Mouse (Mus musculus) ES-Bruce4 (cell line): ENCODE data around the gene Lypd9. TPM values are rescaled to one million over a fixed set of nuclear protein-coding genes. Genes with fewer than 3 reads are reported as not detected.

Source experiments
- H3K27ac ChIP-seq: 2 replicates; pipeline ENCODE4 v1.5.1; 2012; ENCODE audit warnings: low read length, inconsistent platforms; ENCODE audit not compliant: insufficient read depth
- H3K27me3 ChIP-seq: 2 replicates; pipeline ENCODE4 v1.6.1; 2012; ENCODE audit warnings: mild to moderate bottlenecking, low read length, inconsistent platforms; ENCODE audit not compliant: control insufficient read depth, poor library complexity, insufficient read depth, severe bottlenecking
- H3K36me3 ChIP-seq: 2 replicates; pipeline ENCODE4 v1.6.1; 2012; ENCODE audit warnings: inconsistent platforms, mild to moderate bottlenecking, low read length, moderate library complexity; ENCODE audit not compliant: control insufficient read depth, poor library complexity, insufficient read depth, severe bottlenecking
- H3K4me1 ChIP-seq: one replicate; pipeline ENCODE4 v1.8.1; 2011; ENCODE audit warnings: low read length; ENCODE audit not compliant: control insufficient read depth, insufficient read depth
- H3K4me3 ChIP-seq: 2 replicates; pipeline ENCODE4 v1.5.1; 2011; ENCODE audit warnings: low read depth, mild to moderate bottlenecking, low read length
- H3K9ac ChIP-seq: 2 replicates; pipeline ENCODE4 v1.6.1; 2012; ENCODE audit warnings: low read depth, mild to moderate bottlenecking, inconsistent platforms; ENCODE audit not compliant: poor library complexity, severe bottlenecking
- H3K9me3 ChIP-seq: replicated peaks from 2 replicates; pipeline ENCODE4 v1.6.1; 2012; ENCODE audit warnings: mild to moderate bottlenecking, low read length, inconsistent platforms; ENCODE audit not compliant: control insufficient read depth, poor library complexity, insufficient read depth, severe bottlenecking
- CTCF ChIP-seq: IDR thresholded peaks from one replicate; pipeline ENCODE4 v1.8.1; 2011; ENCODE audit warnings: low read depth, low read length
- EP300 ChIP-seq: IDR thresholded peaks from 2 replicates; pipeline ENCODE4 v1.6.1; 2011; ENCODE audit warnings: low read depth, low read length; ENCODE audit not compliant: insufficient read depth
- POLR2A ChIP-seq: IDR thresholded peaks from one replicate; pipeline ENCODE4 v1.8.1; 2011; ENCODE audit warnings: low read length; ENCODE audit not compliant: insufficient read depth
- polyA plus RNA-seq: library from polyadenylated mRNA; stranded (reverse); fragments of >200 nt; gene quantifications from 2 replicates; pipeline ENCODE4 v1.2.4, GENCODE M21; 2011; ENCODE audit warnings: low read depth; ENCODE audit not compliant: missing spikeins, insufficient read depth, insufficient read length

Lypd9 gene
- polyA plus RNA-seq, 1 experiment, result not detected

GRCm38 (mm10) chr11:58400655-58401054 is 52.1 kb downstream of the Lypd9 start:
- no peaks in the 10 kb centered on the region for H3K36me3 ChIP-seq
- H3K9ac ChIP-seq, result no peak overlapping the region
- no peaks in the 10 kb centered on the region for H3K4me1 ChIP-seq
- no peaks in the 10 kb centered on the region; the same call in none of the 2 replicates for H3K27me3 ChIP-seq
- TF ChIP-seq EP300 (no peak), POLR2A (no peak), CTCF (no peak)
- no peak overlapping the region for H3K4me3 ChIP-seq
- H3K9me3 ChIP-seq, result no peaks in the 10 kb centered on the region; the same call in 1 of the 2 replicates
- no peak overlapping the region for H3K27ac ChIP-seq

- Histone ChIP-seq H3K4me1 (no peaks in the 10 kb centered on the region), H3K36me3 (no peaks in the 10 kb centered on the region), H3K27ac (no peak overlapping the region), H3K4me3 (no peak overlapping the region), H3K9ac (no peak overlapping the region), H3K9me3 (no peaks in the 10 kb centered on the region; the same call in 1 of the 2 replicates), H3K27me3 (no peaks in the 10 kb centered on the region; the same call in none of the 2 replicates)
- no peak for TF ChIP-seq POLR2A
- no peak for TF ChIP-seq CTCF
- TF ChIP-seq EP300, result no peak
Measured at GRCm38 (mm10) chr11:58399985-58400645, 52.6 kb downstream of the Lypd9 start.

Other genes with a start within 250 kb of the Lypd9 start
- not detected in 2 replicates for gene 4930438A08Rik, start 178.1 kb downstream of the Lypd9 start, polyA plus RNA-seq
- 19.3 and 21.1 TPM in 2 replicates for gene Zfp692, start 145.9 kb downstream of the Lypd9 start, polyA plus RNA-seq
- 8.3 and 9.0 TPM in 2 replicates for gene Zfp672, start 122.6 kb downstream of the Lypd9 start, polyA plus RNA-seq
- 33.6 and 41.4 TPM in 2 replicates for gene Sh3bp5l, start 122.2 kb downstream of the Lypd9 start, polyA plus RNA-seq
- not detected in 2 replicates for gene Lypd8, start 73.9 kb downstream of the Lypd9 start, polyA plus RNA-seq
- not detected in 2 replicates for gene 1810065E05Rik, start 31.8 kb downstream of the Lypd9 start, polyA plus RNA-seq
- not detected in 2 replicates for gene Gm12253, start 20.4 kb downstream of the Lypd9 start, polyA plus RNA-seq
- gene Olfr30, start 9.3 kb upstream of the Lypd9 start, polyA plus RNA-seq, result not detected in 2 replicates
- not detected in 2 replicates for gene Olfr332, start 39.6 kb upstream of the Lypd9 start, polyA plus RNA-seq
- not detected in 2 replicates for gene Olfr331, start 49.6 kb upstream of the Lypd9 start, polyA plus RNA-seq
- not detected in 2 replicates for gene Olfr330, start 81.9 kb upstream of the Lypd9 start, polyA plus RNA-seq
- gene Olfr329-ps, start 93.5 kb upstream of the Lypd9 start, polyA plus RNA-seq, result not detected in 2 replicates
- gene Olfr328, start 102.7 kb upstream of the Lypd9 start, polyA plus RNA-seq, result not detected in 2 replicates
- not detected in 2 replicates for gene Olfr224, start 117.6 kb upstream of the Lypd9 start, polyA plus RNA-seq
- gene Olfr325, start 124.8 kb upstream of the Lypd9 start, polyA plus RNA-seq, result not detected in 2 replicates
- not detected in 2 replicates for gene Olfr324, start 142.2 kb upstream of the Lypd9 start, polyA plus RNA-seq
- not detected in 2 replicates for gene 2210407C18Rik, start 163.2 kb upstream of the Lypd9 start, polyA plus RNA-seq
- not detected in 2 replicates for gene Olfr323, start 177.6 kb upstream of the Lypd9 start, polyA plus RNA-seq
- not detected in 2 replicates for gene Trim58, start 187.5 kb upstream of the Lypd9 start, polyA plus RNA-seq
- not detected in 2 replicates for gene Olfr322, start 205.9 kb upstream of the Lypd9 start, polyA plus RNA-seq
- gene Olfr320, start 228.2 kb upstream of the Lypd9 start, polyA plus RNA-seq, result not detected in 2 replicates
- not detected in 2 replicates for gene Olfr319, start 246.2 kb upstream of the Lypd9 start, polyA plus RNA-seq